Mouse (Mus musculus) heart, adult 2 months (tissue): ENCODE results near the gene Lhx6.

Source experiments
- CTCF ChIP-seq: fragments of 200-600 bp; IDR thresholded peaks from 2 replicates; pipeline ENCODE4 v1.8.1; 2022; ENCODE audit warnings: antibody characterized with exemption, mild to moderate bottlenecking, moderate library complexity
- POLR2A ChIP-seq: fragments of 200-500 bp; IDR thresholded peaks from 2 replicates; pipeline ENCODE4 v1.6.1; 2011; ENCODE audit warnings: mild to moderate bottlenecking, low read depth, low read length, control low read depth; ENCODE audit not compliant: insufficient read depth

DNA sequence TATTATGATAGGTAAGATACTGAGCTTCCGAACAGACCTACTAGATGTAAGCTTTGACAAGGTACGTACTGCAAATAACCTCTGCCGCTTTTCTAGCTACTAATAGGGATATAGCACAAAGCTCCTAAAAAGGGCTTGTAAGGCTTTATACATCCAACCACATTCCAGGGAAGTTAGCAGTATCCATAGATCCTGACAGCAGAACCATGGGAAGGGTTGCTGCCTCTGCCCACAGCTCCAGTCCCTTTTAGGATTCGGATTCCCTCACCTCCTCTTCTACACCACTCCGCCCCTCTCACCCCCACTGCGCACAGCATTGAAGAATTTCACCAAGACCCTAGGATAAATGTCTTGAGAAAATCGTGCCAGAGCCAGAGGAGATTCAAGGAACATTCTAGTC lies 11.9 kb downstream of the Lhx6 start:
- TF ChIP-seq POLR2A: no peak
- no peak for TF ChIP-seq CTCF
